Mouse (Mus musculus) kidney, adult 11 months (tissue): ENCODE data around the gene Coro2a.
"Not testable (repeated sequence)": the region's sequence is repeated elsewhere in the genome, so short reads cannot be mapped to it uniquely, and the experiment has no call there.

Experiments
- DNase-seq: peaks from one replicate; pipeline ENCODE4 v3.0.0; 2022

Gene Coro2a

DNA sequence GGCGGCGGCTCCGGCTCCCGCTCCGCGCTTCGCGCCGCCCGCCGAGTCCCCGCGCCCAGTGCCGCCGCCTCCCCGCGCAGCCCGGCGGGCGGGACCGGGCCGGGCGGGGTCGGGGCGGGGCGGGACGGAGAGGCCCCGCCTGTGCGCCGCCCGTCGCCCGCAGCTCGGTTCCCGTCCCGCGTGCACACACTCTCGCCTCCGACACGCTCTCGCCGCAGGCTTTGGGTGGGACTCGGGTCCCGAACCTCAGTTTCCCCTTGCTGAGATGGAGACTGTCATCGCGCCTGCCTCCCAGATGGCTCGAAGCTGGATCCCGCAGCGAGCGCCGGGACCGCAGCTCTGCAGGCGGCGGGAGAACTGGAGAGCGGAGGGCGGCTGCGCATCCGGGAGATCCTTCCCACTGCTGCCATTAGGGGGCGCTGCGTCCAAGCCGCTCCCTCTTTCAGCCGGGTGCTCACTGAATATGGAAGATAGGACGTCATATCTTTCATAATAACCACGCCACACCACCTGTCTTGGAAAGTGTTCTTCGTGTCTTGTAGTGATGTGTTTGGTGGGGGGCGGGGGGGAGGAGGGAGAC is at the start of gene Coro2a:
Gene Coro2a, minus strand, starts transcription at position 359 of the 580 bp plus-strand sequence.
- DNase-seq, result peak; percentile 51

DNA sequence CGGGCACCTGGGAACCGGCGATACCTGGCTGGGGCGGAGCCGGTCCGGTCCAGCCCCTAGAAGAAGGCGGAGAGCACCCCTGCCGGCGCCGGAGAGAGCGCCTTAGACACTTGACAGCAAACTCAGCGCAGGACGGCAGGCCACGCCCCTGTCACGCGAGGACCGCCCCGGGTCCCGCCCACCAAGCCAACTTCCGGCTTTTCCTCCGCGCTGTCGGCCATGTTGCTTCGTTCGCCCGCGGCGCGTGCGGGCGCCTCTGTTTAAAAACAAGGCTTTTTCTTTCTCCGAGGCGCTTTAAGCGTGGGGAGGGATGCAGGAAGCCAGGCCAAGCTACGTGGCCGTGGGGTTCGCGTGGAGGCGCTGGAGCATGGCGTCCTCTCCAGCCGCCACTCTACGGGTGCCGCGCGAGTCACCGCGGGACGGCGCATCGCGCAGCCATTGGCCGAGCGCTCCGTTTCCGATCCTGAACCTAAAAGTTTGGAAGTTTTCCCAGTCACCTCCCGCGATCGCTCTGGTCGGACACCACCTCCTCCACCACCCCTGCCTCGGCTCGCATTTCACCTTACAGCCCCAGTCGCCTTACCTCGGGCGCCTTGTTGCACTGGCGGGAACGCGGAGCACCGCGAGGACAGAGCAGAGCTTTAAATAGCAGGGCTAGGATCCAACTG is 48.2 kb upstream of the Coro2a start, which contains the start of gene Tbc1d2:
Gene Tbc1d2, minus strand, starts transcription at position 124 of the 668 bp plus-strand sequence.
- peak; percentile 96 for DNase-seq

DNA sequence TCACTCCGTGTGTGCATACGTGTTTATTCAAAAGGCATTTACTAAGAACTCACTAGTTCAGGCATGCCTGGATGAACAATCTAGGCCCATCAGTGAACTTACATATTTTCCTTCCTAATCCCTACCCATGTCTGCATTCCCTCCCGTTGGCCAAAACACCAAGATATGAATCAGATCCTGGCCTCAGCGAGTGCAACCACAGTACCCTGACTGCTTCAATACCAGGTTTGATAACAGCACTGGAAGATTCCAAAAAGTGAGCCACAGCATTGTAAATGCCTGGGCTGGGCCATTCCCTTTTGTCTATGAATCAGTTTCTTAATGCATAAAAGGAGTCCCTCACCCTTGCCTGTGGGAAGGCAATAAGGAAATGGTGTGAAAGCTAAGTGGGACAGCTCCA is 47.2 kb upstream of the Coro2a start:
- no peak for DNase-seq

DNA sequence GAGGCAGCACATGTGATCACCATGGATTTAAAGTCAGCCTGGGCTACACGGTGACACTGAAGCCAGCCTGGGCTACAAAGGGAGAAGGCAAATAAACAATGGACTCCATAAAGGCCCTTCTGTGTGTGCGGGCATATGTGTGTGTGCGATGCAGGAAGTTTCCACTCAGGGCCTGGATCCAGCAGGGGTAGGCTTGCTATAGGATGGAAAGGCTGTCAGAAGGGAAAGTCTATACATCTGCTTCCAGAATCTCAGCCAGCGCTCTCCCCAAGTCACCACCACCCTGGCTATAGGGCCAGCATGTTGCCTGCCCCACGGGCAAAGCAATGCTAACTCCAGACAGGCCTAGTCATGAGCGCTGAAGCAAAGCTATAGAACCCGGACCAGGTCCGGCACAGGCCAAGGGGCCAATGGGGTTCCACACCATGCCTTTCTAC is 41.7 kb upstream of the Coro2a start:
- DNase-seq, result no peak

DNA sequence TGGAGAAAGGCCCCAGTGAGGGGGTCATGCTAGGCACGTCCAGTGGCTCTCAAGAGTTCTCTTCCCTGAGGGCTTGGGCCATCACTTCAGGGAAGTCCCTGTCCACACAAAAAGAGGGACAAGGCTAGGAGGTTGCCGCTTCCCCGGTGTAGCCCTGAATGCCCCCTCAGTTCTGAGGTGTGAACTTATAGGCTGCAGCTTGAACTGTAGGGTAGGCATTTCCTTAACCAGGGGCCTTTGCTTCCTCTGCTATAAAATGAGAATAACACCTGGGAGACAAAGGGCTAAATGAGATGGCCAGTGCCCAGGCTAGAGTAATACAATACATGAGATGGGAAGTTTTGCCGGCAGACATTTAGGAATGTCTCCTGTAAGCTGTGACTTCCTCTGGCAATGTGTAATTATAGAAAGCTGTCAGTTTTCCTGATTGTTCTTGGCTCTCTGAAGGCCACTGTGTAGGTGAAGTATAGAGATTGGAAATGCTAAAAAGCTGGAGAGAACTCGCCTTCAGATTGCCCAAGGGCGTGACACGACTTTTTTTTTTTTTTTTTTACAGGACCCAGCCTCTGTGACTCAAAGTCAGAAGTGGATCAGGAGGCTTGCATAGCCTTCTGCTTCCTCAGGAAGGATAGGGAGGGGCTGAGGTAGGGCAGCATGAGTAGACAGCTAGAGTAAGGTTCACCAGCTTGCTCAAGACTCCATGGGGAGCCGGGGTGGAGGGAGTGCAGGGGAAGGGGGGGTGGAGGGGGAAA is 41.1 kb upstream of the Coro2a start:
- DNase-seq, result peak; percentile 44

DNA sequence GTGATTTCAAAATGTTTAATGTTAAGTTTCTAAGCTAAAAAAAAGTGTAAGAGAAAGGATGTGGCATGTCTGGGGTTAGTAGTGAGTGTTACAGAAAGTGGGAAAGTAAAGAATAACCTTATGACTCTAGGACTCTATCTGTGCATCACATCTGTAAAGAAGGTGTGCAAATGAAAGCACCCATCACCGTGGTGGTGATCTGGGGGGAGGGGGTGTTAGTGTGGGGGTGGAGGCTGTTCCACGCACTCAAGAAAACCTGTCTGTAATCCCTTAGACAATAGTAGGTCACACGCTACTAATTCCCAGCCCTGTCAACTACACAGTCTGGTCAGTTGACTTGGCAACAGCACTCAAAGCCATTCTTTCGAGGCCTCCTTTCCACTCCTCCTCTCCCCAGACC is 39.3 kb upstream of the Coro2a start:
- no peak for DNase-seq

DNA sequence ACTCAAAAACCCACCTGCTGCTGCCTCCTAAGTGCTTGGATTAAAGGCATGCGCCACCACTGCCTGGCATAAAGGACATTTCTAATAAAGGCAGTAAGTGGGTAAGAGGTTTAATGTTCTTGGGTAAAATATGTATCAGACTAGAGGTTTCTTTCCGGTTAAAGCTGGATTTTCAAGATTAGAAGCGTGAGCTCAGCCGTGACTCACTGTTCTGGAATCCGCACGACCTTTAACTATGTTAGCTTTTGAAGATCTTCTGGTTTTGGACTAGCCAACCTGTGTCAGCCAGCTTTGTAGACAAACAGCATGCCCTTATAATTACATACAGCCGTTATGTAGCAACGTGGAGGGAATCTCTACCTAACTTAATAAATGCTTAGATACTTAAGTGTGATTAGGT is 37.9 kb upstream of the Coro2a start:
- DNase-seq, result no peak

DNA sequence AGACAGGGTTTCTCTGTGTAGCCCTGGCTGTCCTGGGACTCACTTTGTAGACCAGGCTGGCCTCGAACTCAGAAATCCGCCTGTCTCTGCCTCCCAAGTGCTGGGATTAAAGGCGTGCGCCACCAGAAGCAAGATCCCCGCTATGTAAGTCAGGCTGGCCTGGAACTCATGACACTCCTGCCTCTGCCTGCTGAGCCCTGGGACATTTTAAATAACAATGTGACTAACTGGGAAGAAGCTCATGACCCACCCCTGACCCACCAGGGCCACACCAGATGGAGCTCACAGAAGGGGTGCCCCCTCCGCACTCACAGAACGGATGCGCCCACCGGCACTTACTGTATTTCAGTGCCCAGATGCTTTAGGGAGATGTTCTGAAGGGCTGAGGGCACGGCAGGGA is 35.2 kb upstream of the Coro2a start:
- DNase-seq, result not testable (repeated sequence)

DNA sequence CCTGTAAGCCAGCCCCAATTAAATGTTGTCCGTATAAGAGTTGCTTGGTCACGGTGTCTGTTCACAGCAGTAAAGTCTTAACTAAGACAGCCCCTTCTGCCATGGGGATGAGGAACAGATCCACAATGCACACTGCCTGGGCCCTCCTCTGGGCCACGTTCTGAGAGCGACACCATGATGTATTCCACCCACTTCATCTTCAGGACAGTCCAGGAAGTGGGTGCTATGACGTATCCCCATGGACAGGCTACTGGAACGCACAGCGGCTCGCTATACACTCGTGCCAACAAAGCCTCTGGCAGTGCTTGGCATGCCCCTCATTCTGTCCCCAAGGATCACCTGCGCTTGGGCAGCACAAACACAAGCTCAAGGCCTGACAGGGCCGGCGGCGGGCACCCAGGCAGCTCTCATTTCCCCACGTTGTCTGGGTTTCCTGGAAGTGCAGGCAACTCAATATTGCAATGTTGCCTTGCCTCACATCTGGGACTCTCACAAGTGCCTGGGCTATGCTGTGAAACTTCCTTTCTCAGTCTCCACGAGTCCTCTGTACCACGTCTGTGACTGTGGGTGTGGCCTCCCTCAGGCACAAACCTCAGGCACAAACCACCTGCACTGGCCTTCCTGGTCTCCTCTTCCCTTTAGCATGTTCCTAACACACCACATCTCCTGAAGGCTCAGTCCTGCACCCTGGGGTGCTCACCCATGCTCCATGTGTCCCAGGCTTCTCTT is 33.9 kb upstream of the Coro2a start:
- no peak for DNase-seq

DNA sequence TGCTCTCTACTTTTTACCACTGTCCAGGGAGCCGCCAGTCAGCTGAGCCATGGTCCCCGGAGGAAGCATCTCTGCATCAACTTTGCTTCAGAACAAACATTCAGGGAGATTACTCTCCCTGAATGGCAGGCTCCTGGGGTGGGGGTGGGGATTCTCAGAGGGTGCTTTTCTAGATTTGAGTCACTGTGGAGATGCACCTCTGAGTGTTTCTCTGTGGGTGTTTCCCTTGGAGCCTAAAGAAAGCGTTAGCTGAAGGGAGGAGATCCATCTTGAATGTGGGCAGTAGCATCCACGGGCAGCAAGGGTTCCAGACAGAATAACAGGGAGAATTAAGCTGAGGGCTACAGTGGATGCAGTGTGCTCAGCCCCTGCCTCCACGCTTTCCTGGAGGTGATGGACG is 32.9 kb upstream of the Coro2a start:
- no peak for DNase-seq

DNA sequence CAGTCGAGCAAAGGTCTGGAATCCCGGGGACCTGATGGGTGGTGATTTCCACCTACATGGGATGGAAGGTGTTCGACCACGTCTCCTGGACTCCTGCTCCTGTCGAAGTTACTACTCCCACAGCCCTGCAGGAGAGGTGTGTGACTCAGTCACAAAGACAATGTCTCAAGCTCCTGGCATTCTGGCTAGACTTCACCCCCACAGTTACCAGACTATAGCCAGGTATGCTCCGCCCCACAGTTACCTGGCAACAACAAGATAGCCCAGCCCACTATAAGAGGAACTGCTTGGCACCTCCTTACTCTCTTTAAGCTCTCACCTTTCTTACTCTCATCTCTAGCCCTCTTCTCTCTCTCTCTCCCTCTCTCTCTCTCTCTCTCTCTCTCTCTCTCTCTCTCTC is 31.6 kb upstream of the Coro2a start:
- not testable (repeated sequence) for DNase-seq

DNA sequence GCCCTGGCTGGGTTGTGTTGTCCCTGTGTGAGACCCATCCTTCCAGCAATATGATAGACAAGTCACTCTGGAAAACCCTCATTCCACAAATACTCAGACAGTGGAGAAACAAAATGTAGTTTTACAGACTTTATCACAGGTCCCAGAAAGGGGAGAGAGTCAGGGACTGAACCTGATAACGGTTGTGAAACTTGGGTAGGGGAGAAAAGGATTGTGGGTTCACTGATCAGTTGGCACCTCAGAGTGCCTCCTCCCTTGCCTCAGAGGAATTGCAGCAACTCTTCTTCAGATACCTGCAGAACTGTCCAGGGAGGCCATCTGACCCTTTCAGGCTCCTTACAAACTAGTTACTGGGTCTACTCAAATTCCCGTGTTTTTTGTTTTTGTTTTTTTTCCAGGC is 30.5 kb upstream of the Coro2a start:
- no peak for DNase-seq

DNA sequence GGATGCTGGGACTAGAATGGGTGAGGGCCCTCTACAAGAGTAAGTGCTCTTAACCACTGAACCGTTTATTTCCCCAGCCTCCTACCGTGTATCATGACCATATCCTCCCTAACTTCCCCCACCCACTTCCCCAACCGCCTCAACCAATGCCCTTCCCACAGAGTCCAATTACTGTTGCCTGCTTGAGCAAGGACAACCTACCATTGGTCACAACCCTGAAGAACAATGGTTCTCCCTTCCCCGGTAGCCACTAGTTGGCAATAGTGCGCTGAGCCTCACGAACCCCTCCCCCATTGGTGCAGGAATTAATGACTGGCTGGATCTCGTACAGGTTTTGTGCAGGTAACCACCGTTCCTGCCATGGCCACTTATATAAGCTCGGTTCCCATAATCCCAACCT is 28.4 kb upstream of the Coro2a start:
- no peak for DNase-seq

DNA sequence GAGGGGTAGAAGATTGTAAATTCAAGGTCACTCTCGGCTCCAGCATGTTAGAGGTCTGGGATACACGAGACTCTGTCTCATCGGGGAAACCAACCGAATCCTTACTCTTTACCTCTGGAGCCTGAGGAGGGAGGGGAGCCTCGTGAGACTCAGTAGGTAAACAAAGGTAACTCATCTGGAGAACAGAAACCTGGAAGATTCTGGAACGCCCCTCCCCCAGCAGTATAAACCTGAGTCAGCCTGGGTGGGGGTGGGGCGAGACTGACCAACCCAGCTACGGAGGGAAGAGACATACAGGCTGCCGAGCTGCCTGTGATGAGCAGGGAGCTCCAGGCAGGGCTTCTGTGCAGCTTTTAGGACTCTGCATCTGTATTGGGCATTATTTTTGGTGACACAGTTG is 26.9 kb upstream of the Coro2a start:
- DNase-seq, result no peak

DNA sequence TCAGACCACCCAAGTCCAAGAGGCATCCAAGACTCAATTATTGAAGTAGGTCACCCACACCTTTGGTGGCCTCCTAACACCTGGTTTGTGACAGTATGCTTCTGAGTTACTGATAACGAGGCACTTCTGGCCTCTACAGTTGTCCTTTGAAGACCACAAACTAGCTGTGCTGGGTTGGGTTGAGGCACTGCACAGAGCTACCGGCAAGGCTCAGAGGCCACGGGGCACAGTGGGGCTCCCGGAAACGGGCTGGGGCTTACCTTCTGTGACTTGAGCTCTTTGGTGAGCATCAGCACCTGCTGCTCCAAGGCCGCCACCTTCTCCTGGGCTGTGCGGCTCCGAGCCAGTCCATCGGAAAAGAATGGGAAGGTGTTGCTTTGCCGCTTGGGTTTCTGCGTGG is 26.1 kb upstream of the Coro2a start:
- no peak for DNase-seq

DNA sequence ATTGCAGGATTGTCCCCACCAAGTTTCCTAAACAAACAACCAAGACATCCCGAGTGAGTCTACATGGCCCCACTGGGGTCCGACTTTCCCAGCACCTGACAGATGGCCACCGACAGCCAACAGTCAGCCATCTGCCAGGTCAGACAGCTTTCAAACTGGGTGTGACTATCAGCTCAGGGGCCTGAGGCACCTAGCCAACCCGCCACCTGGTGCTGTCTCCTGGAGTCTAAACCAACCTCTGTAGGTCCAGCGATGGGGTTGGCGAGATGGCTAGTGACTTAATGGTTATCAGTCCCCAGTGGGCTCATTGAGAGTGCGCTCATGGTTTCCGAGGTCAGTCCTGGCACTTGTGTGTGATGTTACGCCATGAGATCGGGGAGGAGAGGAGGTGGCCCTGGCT is 23.1 kb upstream of the Coro2a start:
- DNase-seq, result no peak

DNA sequence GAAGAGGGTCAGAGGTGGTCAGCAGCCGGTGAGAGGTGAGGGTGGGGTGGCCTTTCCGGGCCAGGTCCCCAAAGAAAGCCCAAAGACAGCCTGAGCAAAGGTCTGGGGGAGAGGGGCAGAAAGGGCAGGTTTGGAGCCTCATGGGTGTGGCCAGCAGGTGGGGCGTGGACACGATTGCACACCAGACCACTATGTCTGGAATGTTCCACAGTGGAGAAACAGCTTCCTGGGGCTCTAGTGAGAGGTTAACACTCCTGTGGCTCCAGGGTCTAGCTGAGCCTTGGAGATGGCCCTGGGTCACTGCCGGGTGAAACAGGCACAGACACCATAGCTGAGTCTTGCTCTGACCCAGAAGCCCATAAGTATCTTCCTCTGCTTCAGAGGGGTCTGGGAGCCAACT is 21.0 kb upstream of the Coro2a start:
- DNase-seq, result no peak

DNA sequence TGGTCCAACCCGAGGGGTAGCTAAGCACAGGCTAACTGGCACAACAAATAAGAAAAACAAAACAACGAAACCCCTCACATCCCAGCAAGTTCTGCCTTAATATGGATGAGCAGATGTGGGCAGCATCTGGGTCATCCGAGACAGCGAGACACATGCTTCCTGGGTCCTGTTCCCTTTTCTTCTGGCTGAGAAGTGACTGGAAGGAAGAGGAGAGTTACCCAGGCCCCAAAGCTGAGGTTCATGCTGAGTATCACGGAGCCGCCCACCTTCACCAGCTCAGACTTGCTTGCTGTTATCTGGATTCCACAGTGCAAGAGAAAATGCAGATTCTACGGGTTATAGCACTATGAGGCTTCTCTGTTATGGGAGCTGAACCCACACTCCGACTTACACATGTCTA is 18.9 kb upstream of the Coro2a start:
- DNase-seq, result no peak

DNA sequence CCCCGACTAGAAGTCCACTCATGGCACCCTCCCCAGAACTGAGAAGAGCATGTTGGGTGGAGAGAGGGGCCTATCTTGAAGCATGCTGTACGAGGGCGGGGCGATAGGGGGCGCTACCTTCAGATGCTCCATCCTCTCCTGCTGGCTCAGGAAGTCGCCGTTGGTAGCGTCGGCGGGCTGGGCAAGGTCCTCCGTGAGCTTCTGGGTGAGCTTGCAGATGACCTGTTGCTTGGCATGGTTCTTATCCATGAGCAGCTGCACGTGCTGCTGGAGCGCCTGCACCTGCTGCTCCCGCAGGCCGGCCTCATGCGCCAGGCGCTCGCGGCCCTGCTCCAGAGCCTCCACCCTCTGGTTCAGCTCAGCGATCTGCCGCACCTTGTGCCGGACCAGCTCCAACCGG is 18.3 kb upstream of the Coro2a start:
- no peak for DNase-seq

DNA sequence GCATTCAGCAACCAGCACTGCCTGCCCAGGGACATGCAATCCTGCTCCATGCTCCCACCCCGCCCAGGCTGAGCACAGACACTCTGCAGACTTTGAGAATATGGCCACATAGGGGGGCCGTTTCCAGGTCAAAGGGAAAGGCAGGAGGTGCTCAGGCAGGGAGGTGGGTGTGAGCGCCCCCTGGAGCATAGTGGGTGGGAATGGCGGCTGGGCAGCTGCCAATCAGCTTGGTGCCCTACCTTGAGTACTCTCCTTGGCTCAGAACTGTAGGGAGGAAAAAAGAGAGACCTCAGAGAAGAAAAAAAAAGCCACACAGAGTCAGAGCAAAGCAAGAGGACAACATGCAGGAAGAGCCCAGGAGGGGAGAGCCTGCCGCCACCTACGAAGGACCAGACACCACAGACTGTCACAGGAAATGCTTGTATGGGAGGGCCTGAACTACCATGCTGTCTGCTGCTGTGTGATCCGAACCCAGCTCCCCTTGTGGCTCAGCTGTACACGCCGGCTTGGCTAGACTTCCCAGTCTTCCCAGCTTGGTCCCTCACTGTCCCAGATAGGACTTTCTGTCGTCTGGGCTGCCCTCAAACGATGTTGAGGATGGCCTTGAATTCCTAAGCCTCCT is 16.3 kb upstream of the Coro2a start:
- DNase-seq, result no peak

DNA sequence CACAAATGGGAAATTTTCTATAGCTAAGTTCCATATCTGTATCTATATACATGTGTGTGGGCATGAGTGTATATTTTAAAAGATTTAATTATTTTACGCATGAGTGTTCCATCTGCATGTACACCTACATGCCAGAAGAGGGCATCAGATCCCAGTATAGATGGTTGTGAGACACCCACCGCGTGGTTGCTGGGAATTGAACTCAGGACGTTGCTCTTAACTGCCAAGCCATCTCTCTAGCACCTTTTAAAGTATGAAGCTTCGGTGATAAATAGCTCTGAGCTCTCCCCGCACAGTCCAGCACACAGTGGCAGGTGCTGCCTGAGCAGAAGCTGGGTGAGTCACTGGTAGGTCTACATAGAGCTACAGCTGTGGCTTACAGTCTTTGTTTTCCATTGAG is 15.4 kb upstream of the Coro2a start:
- no peak for DNase-seq

DNA sequence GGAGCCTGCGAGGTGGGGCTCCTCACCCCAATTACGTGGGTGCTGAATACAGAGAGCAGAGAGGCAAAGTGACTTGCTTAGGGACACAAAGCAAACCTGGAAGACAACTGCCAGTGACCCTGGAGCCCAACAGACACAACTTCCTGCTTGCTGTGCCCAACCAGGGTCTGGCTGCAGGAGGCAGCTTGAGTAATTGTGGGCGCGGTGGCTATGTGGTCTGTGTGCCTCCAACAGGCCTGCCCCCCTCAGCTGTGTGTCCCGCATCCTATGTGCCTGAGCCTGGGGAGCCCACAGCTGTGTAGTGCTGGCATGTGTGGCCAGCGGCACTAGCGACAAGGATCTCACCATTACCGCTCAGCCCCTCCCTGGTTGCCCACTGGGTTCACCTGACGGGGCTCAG is 12.6 kb upstream of the Coro2a start:
- DNase-seq, result no peak

DNA sequence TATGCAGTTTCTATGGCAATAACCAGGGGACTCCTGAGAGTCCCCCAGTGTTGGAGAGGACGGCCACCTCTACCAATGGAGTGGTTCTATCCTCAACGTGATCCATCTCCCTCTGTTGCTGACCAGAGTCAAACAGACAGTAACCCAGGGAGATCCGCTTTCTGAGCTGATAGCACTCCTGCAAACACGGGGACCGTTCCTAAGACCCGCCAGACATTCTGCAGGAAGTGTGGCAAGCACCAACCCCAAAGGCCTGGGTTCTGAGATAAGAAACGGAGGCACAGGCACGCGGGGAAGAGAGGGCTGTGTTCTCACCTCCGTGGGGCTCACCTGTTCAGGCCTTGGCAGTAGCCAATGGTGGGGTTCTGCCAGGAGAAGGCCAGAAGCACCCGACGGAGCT is 11.6 kb upstream of the Coro2a start:
- DNase-seq, result no peak
